Mouse (Mus musculus): ENCODE results near the gene Ica1. TPM values are rescaled to one million over a fixed set of nuclear protein-coding genes. Genes with fewer than 3 reads are reported as not detected.

Ica1 gene
- total and polyA plus RNA-seq, 3 experiments, result 3.0 to 13.6 (median 3.5) TPM

DNA sequence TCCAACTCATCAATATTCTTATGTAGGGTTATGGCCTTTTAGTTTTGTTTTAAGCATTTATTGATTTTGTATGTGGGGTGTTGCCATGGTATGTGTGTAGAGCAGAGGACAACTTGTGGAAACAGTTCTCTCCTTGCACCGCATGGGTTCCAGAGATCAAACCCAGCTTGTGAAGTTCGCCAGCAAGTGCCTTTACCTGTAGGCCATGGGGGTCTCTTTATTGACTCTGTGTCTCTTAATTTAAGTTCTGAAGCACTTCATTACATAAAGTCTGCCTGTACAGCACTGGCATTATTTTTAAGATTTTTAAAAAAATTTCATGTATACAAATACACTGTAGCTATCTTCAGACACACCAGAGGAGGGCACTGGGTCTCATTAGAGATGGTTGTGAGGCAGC, 118.2 kb downstream of the Ica1 start:
- Histone ChIP-seq H3K9me3 (replicated peaks) (no peaks in the 10 kb centered on the region), H3K4me1 (ENCODE audit: insufficient read depth, low read depth, low read length) (peaks cover 5% of the 10 kb centered on the region), H3K27me3 (ENCODE audit: insufficient read depth, low read length) (peaks cover 44% of the 10 kb centered on the region), H3K36me3 (replicated peaks) (no peaks in the 10 kb centered on the region), H3K4me3 (ENCODE audit: low read depth, low read length) (no peak overlapping the region)
- DNase-seq (ENCODE audit: low spot score) (no peak), ATAC-seq (ENCODE audit: extremely low read depth, insufficient number of reproducible peaks, low FRiP score, poor library complexity, severe bottlenecking) (no peak)
- no peak for TF ChIP-seq CTCF (IDR thresholded peaks at IDR 0.05; ENCODE audit: low read depth, low read length)

DNA sequence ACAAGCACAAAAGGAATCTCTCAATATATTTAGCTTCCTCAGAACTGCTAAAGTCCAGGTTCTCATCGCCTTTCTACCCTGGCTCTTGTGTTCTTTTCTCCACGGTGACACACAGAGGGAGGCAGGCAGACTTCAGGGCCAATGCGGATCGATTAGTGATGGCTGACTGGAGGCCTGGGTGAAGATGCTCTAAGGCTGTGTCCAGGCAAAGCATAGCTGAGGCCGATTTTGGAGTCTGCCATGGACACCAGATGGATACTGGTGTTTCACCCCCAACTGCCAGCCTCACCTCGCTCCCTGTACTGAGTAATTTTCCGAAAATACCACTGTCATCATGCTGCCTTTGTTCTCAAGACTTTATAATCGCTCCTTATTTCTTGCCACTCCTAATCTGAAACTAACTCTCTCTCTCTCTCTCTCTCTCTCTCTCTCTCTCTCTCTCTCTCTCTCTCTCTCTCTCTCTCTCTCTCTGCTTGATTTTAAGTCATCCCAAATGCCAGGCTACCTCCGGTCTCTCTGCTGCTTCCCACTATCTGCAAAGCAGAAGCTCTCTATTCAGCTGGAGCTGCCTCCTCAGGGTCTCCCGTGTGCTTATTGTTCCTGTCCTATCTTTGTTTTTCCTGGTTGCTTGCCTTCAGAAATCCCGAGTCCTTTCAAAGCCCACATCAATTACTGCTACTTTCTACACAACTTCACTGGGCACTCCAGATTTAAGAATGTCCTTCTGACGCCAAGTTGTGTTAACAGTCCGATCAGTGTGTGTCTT, 118.9 kb downstream of the Ica1 start:
- Histone ChIP-seq H3K9me3 (replicated peaks) (no peaks in the 10 kb centered on the region), H3K4me1 (ENCODE audit: insufficient read depth, low read depth, low read length) (peaks cover 5% of the 10 kb centered on the region), H3K36me3 (replicated peaks) (no peaks in the 10 kb centered on the region), H3K4me3 (ENCODE audit: low read depth, low read length) (no peak overlapping the region), H3K27me3 (ENCODE audit: insufficient read depth, low read length) (peaks cover 46% of the 10 kb centered on the region)
- ATAC-seq (ENCODE audit: extremely low read depth, insufficient number of reproducible peaks, low FRiP score, poor library complexity, severe bottlenecking) (no peak), DNase-seq (ENCODE audit: low spot score) (no peak)
- no peak for TF ChIP-seq GATA2 (IDR thresholded peaks at IDR 0.05; ENCODE audit: borderline replicate concordance, low read depth, low read length)
- no peak for TF ChIP-seq GATA1 (IDR thresholded peaks at IDR 0.05; ENCODE audit: borderline replicate concordance, low read length)
- no peak for TF ChIP-seq POLR2AphosphoS5 (IDR thresholded peaks at IDR 0.05; ENCODE audit: insufficient replicate concordance, low read depth, low read length)
- no peak for TF ChIP-seq TAL1 (conservative IDR thresholded peaks at IDR 0.05; ENCODE audit: low read depth, low read length)
- no peak for TF ChIP-seq CTCF (IDR thresholded peaks at IDR 0.05; ENCODE audit: low read depth, low read length)

DNA sequence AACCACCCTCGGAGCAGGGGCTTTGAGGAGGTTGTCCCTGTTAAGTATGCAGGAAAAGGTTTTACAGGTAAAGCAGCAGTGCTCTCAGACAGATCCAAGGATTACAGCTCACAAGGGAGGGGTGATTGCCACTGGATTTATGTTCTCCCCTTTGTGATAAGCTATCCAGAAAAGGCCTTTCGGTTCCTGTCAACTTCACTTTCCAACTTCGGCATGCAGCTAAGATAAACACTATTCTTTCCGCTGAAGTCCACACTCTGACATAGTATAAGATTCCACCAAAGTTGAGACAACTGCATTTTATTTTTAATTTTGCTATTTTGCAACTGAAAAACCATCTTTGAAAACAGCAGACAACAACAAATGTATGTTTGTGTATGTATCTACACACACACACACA, 119.9 kb downstream of the Ica1 start:
- Histone ChIP-seq H3K36me3 (replicated peaks) (no peaks in the 10 kb centered on the region), H3K4me3 (ENCODE audit: low read depth, low read length) (no peak overlapping the region), H3K9me3 (replicated peaks) (no peaks in the 10 kb centered on the region), H3K27me3 (ENCODE audit: insufficient read depth, low read length) (peaks cover 46% of the 10 kb centered on the region), H3K4me1 (ENCODE audit: insufficient read depth, low read depth, low read length) (peaks cover 5% of the 10 kb centered on the region)
- ATAC-seq (ENCODE audit: extremely low read depth, insufficient number of reproducible peaks, low FRiP score, poor library complexity, severe bottlenecking) (no peak), DNase-seq (ENCODE audit: low spot score) (no peak)
- TF ChIP-seq GATA2 (IDR thresholded peaks at IDR 0.05; ENCODE audit: borderline replicate concordance, low read depth, low read length), result no peak
- no peak for TF ChIP-seq CTCF (IDR thresholded peaks at IDR 0.05; ENCODE audit: low read depth, low read length)
- no peak for TF ChIP-seq TAL1 (conservative IDR thresholded peaks at IDR 0.05; ENCODE audit: low read depth, low read length)
- no peak for TF ChIP-seq GATA1 (IDR thresholded peaks at IDR 0.05; ENCODE audit: borderline replicate concordance, low read length)
- TF ChIP-seq POLR2AphosphoS5 (IDR thresholded peaks at IDR 0.05; ENCODE audit: insufficient replicate concordance, low read depth, low read length), result no peak

DNA sequence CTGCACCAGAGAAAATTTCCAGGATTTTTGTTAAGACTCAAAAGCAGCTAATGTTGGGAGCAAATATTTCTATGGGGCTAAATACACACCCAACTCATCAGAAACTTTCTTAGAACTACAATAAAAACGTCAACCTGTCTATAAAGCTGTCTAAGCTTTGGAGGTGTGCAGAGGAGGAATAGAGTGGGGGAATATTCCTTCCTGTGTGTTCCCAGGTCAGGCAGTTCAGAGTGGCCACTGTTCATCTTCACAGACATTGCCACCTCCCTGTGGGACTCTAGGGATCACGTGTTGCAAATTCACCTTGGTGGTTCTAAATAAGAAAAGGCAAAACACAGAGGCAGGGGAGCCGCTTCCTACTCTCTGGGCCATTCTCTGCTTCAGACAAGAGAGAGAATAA, 120.8 kb downstream of the Ica1 start:
- H3K4me3 ChIP-seq (ENCODE audit: low read depth, low read length), result no peak overlapping the region
- ATAC-seq (ENCODE audit: extremely low read depth, insufficient number of reproducible peaks, low FRiP score, poor library complexity, severe bottlenecking), result no peak
- no peaks in the 10 kb centered on the region for H3K9me3 ChIP-seq (replicated peaks)
- H3K4me1 ChIP-seq (ENCODE audit: insufficient read depth, low read depth, low read length), result peaks cover 5% of the 10 kb centered on the region
- TF ChIP-seq POLR2AphosphoS5 (IDR thresholded peaks at IDR 0.05; ENCODE audit: insufficient replicate concordance, low read depth, low read length) (no peak), GATA1 (IDR thresholded peaks at IDR 0.05; ENCODE audit: borderline replicate concordance, low read length) (no peak), CTCF (IDR thresholded peaks at IDR 0.05; ENCODE audit: low read depth, low read length) (no peak), GATA2 (IDR thresholded peaks at IDR 0.05; ENCODE audit: borderline replicate concordance, low read depth, low read length) (no peak), TAL1 (conservative IDR thresholded peaks at IDR 0.05; ENCODE audit: low read depth, low read length) (no peak)
- DNase-seq (ENCODE audit: low spot score), result no peak
- no peaks in the 10 kb centered on the region for H3K36me3 ChIP-seq (replicated peaks)
- peaks cover 44% of the 10 kb centered on the region for H3K27me3 ChIP-seq (ENCODE audit: insufficient read depth, low read length)

DNA sequence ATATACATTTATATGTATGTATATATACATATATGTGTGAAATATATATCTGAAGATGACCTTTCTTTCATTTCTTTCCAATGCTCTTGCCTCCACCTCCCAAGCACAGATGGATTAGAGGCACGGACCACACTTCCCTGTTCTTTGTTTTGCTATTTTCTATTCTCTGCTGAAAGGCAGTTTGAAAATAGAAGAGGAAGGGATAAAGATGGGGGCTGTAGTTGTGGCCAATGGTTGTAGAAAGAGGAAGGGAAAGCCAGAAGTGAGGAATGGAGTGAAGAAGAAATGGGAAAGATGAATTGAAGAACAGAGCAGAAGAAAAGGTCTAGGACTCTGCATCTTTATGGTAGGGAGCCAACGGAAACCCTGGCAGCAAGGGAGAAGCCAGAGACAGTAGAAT, 122.8 kb downstream of the Ica1 start:
- Histone ChIP-seq H3K4me3 (ENCODE audit: low read depth, low read length) (no peak overlapping the region), H3K27me3 (ENCODE audit: insufficient read depth, low read length) (peaks cover 33% of the 10 kb centered on the region), H3K36me3 (replicated peaks) (no peaks in the 10 kb centered on the region), H3K9me3 (replicated peaks) (no peaks in the 10 kb centered on the region), H3K4me1 (ENCODE audit: insufficient read depth, low read depth, low read length) (peaks cover 6% of the 10 kb centered on the region)
- no peak for TF ChIP-seq POLR2AphosphoS5 (IDR thresholded peaks at IDR 0.05; ENCODE audit: insufficient replicate concordance, low read depth, low read length)
- no peak for TF ChIP-seq GATA1 (IDR thresholded peaks at IDR 0.05; ENCODE audit: borderline replicate concordance, low read length)
- TF ChIP-seq GATA2 (IDR thresholded peaks at IDR 0.05; ENCODE audit: borderline replicate concordance, low read depth, low read length), result no peak
- TF ChIP-seq CTCF (IDR thresholded peaks at IDR 0.05; ENCODE audit: low read depth, low read length), result no peak
- no peak for TF ChIP-seq TAL1 (conservative IDR thresholded peaks at IDR 0.05; ENCODE audit: low read depth, low read length)
- ATAC-seq (ENCODE audit: extremely low read depth, insufficient number of reproducible peaks, low FRiP score, poor library complexity, severe bottlenecking) (no peak), DNase-seq (ENCODE audit: low spot score) (no peak)

DNA sequence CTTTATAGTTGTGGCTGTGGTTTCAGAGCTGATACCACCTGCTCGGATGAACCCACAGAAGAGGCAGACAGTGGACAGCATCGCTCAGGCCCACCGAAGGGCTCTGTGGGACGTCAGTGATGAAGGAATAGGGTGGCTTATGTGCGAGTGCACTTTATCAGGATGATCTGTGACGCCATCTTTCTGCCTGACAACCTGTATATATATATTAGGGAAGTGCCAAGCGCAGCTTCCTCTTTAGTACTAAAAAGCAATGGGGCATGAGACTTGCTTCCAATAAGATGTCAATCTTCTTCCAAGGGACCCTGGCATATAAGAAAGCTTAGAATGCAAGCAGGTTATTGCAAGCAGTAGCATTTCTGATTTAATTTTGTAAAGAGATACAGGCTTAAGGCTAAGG, 127.9 kb downstream of the Ica1 start:
- Histone ChIP-seq H3K4me3 (ENCODE audit: low read depth, low read length) (no peak overlapping the region), H3K36me3 (replicated peaks) (no peaks in the 10 kb centered on the region), H3K9me3 (replicated peaks) (no peaks in the 10 kb centered on the region), H3K27me3 (ENCODE audit: insufficient read depth, low read length) (peaks cover 8% of the 10 kb centered on the region; the same call in 1 of the 2 replicates), H3K4me1 (ENCODE audit: insufficient read depth, low read depth, low read length) (peaks cover 27% of the 10 kb centered on the region)
- no peak for DNase-seq (ENCODE audit: low spot score)
- TF ChIP-seq GATA2 (IDR thresholded peaks at IDR 0.05; ENCODE audit: borderline replicate concordance, low read depth, low read length) (no peak), GATA1 (IDR thresholded peaks at IDR 0.05; ENCODE audit: borderline replicate concordance, low read length) (no peak), POLR2AphosphoS5 (IDR thresholded peaks at IDR 0.05; ENCODE audit: insufficient replicate concordance, low read depth, low read length) (no peak), TAL1 (conservative IDR thresholded peaks at IDR 0.05; ENCODE audit: low read depth, low read length) (no peak), CTCF (IDR thresholded peaks at IDR 0.05; ENCODE audit: low read depth, low read length) (no peak)
- no peak for ATAC-seq (ENCODE audit: extremely low read depth, insufficient number of reproducible peaks, low FRiP score, poor library complexity, severe bottlenecking)

All from G1E (cell line).